Mouse (Mus musculus) megakaryocyte, adult 5-6 weeks (primary cell): ENCODE results near the gene Wdr92. TPM values are rescaled to one million over a fixed set of nuclear protein-coding genes. Genes with fewer than 3 reads are reported as not detected.

Experiments
- total RNA-seq, 2 experiments: library from RNA; stranded (forward) in 1 of 2; stranded (reverse) in 1 of 2; fragments of 153-499, 151-499 nt in 1 of 2; fragments of 221-1000, 200-1000 nt in 1 of 2; gene quantifications; 2 replicates each; pipeline versions ENCODE4 v1.2.3 to v1.2.4; 2015 to 2017

Wdr92 gene
- total RNA-seq, 2 experiments from 2014 or later: 13.9 to 16.4 TPM

Other genes with a start within 250 kb of the Wdr92 start
- 10.6 and 11.4 TPM in 2 replicates for gene Fbxo48, start 230.7 kb upstream of the Wdr92 start, total RNA-seq (2015)
- gene Fbxo48, start 230.7 kb upstream of the Wdr92 start, total RNA-seq (2017): 11.3 and 12.2 TPM in 2 replicates
- gene Cnrip1, start 130.5 kb upstream of the Wdr92 start, total RNA-seq (2015): 0.51 and 0.89 TPM in 2 replicates
- 0.66 TPM in 1 of 2 replicates, not detected in the other for gene Cnrip1, start 130.5 kb upstream of the Wdr92 start, total RNA-seq (2017)
- gene Plek, start 129.7 kb upstream of the Wdr92 start, total RNA-seq (2015): 117 and 124 TPM in 2 replicates
- gene Plek, start 129.7 kb upstream of the Wdr92 start, total RNA-seq (2017): 132 and 133 TPM in 2 replicates
- 66.9 and 72.9 TPM in 2 replicates for gene Ppp3r1, start 22.8 kb upstream of the Wdr92 start, total RNA-seq (2015)
- gene Ppp3r1, start 22.8 kb upstream of the Wdr92 start, total RNA-seq (2017): 79.8 and 91.7 TPM in 2 replicates
- 27.7 and 32.5 TPM in 2 replicates for gene Pno1, start 29.5 kb downstream of the Wdr92 start, total RNA-seq (2015)
- 40.7 and 49.6 TPM in 2 replicates for gene Pno1, start 29.5 kb downstream of the Wdr92 start, total RNA-seq (2017)
- gene C1d, start 75.5 kb downstream of the Wdr92 start, total RNA-seq (2015): 56.0 and 56.7 TPM in 2 replicates
- gene C1d, start 75.5 kb downstream of the Wdr92 start, total RNA-seq (2017): 44.9 and 52.2 TPM in 2 replicates